Mouse (Mus musculus) heart, postnatal 36 days (tissue): ENCODE data around the gene Glra4. TPM values are rescaled to one million over a fixed set of nuclear protein-coding genes. Genes with fewer than 3 reads are reported as not detected.

ENCODE experiments used
- DNase-seq, 2 experiments: peaks; one replicate each; pipeline ENCODE4 v3.0.0; 2021 to 2022
- intact Hi-C: fragments of 180-260 bp; cut with DNase I; formaldehyde crosslinking; loops from one replicate; pipeline ENCODE4 v1.15.1; 2025
- total RNA-seq, 2 experiments: library from RNA; stranded (reverse); gene quantifications; 2 replicates each; pipeline ENCODE4 v1.2.3; 2021

The Glra4 gene
- total RNA-seq: not detected

GRCm38 (mm10) chrX:136780041-136780440 is at the start of gene Glra4:
Gene Glra4, minus strand, starts transcription at chrX:136780141.
- intact Hi-C loops: no loop called here
- DNase-seq: no peak

DNA sequence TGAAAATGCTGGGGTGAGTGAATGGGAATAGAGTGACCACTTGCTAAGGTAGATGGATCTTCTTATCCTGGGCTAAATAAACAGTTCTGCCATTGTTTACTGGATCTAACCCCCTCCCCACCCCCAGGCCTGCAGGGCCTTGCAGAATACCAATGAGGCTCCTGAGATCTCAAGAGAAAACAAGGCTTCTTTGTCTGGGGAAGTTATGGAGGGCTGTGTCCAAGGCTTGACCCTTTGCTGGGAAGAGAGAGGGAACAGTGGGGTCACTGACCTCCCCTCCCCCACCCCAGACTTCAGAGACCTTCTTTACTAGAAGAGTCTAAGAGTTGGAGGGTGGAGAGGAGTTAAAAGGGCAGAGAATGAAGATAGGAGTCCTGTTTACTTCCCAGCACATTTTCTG is 48.7 kb upstream of the Glra4 start:
- intact Hi-C loops: no loop called here
- DNase-seq: no peak

GRCm38 (mm10) chrX:136825016-136825415 is 45.1 kb upstream of the Glra4 start:
- intact Hi-C loops: no loop called here
- DNase-seq: no peak

GRCm38 (mm10) chrX:136822371-136822770 is 42.4 kb upstream of the Glra4 start, which contains the start of gene Plp1:
Gene Plp1, plus strand, starts transcription at chrX:136822671.
- intact Hi-C loops: loop anchor here (5.0 kb wide), 2 partner anchors 60 to 195 kb away; no protein-coding TSS in a partner anchor
- DNase-seq: no peak

GRCm38 (mm10) chrX:136820250-136820649 is 40.3 kb upstream of the Glra4 start:
- peak; percentile 39 to 71 for DNase-seq

GRCm38 (mm10) chrX:136819752-136820151 is 39.8 kb upstream of the Glra4 start:
- intact Hi-C loops: loop anchor here (1.0 to 5.0 kb wide), 3 partner anchors 57 to 192 kb away; no protein-coding TSS in a partner anchor
- DNase-seq: peak; percentile 10 to 16

More at GRCm38 (mm10) chrX:136820250-136820649, 40.3 kb upstream of the Glra4 start:
- intact Hi-C loops: loop anchor here (1.0 to 5.0 kb wide), 3 partner anchors 58 to 193 kb away; no protein-coding TSS in a partner anchor

- intact Hi-C loops: no loop called here
- no peak for DNase-seq
These were observed 17.3 kb upstream of the Glra4 start for GRCm38 (mm10) chrX:136797223-136797622.

- intact Hi-C loops: no loop called here
- DNase-seq: no peak
These were observed 9.5 kb upstream of the Glra4 start for GRCm38 (mm10) chrX:136789446-136789845.

GRCm38 (mm10) chrX:136779262-136779661 is 679 bp downstream of the Glra4 start:
- no peak for DNase-seq
- intact Hi-C loops: no loop called here

DNA sequence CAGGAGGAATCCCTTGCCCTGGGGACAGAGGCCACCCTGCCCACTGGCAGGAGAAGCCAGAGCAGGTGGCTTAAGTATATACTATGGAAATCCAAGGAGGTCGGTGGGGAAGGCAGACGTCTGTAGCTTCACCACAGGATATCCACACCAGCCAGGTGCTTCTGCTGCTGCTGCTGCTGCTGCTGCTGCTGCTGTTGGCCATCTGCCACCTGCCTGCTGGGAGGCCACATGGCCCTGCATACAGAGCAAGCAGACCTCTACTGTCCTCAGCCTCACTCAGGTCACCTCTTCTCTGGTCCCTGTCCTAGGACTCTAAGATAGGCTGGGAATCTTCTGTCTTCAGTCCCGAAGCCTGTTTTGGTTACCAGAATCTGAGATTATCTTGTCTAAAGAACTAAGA is 1.9 kb downstream of the Glra4 start:
- DNase-seq: no peak
- intact Hi-C loops: no loop called here

GRCm38 (mm10) chrX:136773035-136773434 is 6.9 kb downstream of the Glra4 start:
- intact Hi-C loops: no loop called here
- peak; percentile 3 to 8 for DNase-seq

- intact Hi-C loops: loop anchor here (5.0 kb wide), 1 partner anchor 61 kb away; the partner anchor contains the start of gene Plp1
- DNase-seq: no peak
These were observed 18.6 kb downstream of the Glra4 start for GRCm38 (mm10) chrX:136761103-136762074.

GRCm38 (mm10) chrX:136755464-136755863 is 24.5 kb downstream of the Glra4 start:
- DNase-seq: no peak
- intact Hi-C loops: no loop called here

DNA sequence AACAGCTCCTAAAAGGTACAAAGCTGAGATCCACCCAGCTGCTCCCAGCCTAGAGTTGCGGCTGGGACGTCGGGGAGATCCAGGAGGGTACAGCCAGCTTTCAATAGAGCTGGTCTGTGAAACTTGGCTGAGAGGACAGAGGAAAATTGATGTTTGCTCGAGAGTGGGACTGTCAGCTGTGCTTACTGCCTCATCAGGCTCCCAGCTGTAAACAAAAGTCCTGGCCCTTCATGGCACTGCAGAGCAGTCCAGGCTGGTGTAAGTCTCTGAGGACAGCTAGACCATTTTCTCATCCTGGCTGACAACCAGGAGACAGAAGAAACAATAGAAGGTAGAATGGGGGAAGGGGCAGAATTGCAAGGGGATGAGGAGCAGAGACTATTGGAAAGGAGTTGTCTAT is 30.6 kb downstream of the Glra4 start:
- intact Hi-C loops: no loop called here
- no peak for DNase-seq

DNA sequence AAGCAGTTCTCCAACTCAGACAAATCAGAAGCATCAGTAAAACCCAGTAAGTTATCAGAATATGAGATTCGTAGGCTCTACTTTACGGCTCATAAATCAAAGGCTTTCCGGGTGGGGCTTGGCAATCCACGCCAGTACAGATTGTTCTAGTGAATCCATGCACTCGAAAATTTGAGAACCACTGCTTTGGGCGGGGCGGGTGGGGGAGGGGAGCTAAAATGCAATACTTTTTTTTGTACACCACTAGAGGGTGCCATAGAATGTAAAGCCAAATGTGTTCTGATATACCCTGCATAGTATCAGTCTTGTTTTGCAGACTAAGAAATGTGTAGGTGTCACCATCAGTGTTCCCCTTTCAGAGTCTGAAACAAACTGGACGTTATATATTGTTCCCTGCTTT is 35.3 kb downstream of the Glra4 start:
- intact Hi-C loops: loop anchor here (1.0 to 5.0 kb wide), 2 partner anchors 271 to 398 kb away; no protein-coding TSS in a partner anchor
- DNase-seq: no peak

DNA sequence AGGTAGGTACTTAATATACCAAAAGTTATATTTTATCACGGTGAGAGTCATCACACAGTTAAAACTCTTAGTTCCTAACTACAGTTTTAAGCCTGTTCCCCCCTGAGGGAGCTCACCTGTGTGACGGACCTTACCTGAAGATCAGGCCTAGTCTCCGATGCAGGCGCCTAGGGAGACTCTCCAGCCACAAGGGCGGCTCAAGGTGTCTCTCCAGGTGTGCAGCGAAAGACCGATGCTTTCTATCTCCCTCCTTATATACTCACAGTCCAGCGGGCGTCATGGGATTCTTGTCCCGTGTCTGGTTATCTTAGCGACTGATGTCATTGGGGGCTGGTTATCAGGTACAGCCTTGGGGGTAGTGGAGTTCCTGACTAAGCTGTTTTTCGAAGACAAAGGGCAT is 36.5 kb downstream of the Glra4 start, which contains the start of gene Morf4l2:
Gene Morf4l2, minus strand, starts transcription at position 232 of the 400 bp plus-strand sequence.
- intact Hi-C loops: loop anchor here (5.0 kb wide), 1 partner anchor 399 kb away; no protein-coding TSS in a partner anchor
- no peak for DNase-seq

DNA sequence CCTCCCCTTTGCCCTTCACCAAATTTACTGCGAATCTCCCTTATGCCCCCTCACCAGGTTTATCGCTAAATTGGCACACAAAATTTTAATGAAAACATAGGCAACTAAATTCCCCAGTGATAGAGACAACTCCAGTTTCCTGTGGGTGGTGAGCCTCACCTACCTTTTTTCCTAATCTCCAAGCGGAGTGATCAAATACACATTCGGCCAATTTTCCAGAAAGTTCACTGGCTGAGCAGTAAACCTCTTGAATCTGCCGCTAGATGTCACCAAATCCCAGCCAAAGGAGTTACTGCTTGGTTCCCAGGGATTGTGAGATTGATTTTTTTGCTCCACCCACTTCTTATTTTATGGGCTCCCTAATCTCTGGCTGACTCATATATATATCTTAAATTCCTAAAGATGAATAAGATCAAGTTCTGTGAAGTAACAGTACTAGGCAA is 37.3 kb downstream of the Glra4 start:
- intact Hi-C loops: loop anchor here (1.0 to 5.0 kb wide), 2 partner anchors 78 to 400 kb away; no protein-coding TSS in a partner anchor

DNA sequence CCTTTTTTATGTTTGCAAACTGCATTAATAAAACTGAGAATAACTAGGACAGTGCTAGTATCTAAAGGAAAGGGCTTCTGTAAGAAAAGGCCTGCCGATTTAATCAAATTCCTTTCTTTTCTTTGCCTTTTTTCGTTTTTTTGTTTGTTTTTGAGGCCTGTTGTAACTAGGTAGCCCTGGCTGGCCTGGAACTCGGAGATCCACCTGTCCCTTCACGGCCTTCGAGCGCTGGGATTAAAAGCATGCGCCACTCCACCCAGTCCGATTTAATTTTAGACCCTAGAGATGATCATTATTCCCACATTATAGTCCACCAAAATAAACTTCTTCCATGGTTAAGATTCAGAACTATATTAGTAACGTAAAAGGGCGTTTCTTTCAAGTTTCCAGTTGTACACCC is 37.7 kb downstream of the Glra4 start:
- peak in 1 of 2 experiments; percentile 14 for DNase-seq
- intact Hi-C loops: loop anchor here (1.0 to 5.0 kb wide), 2 partner anchors 78 to 400 kb away; no protein-coding TSS in a partner anchor

More for the DNA sequence above, 37.3 kb downstream of the Glra4 start:
- peak; percentile 56 to 57 for DNase-seq

GRCm38 (mm10) chrX:136741651-136742201 is 38.2 kb downstream of the Glra4 start:
- DNase-seq: peak; percentile 82 to 86
- intact Hi-C loops: loop anchor here (1.0 to 5.0 kb wide), 2 partner anchors 79 to 401 kb away; no protein-coding TSS in a partner anchor

- intact Hi-C loops: loop anchor here (5.0 kb wide), 1 partner anchor 401 kb away; no protein-coding TSS in a partner anchor
- peak; percentile 82 to 83 for DNase-seq
These were observed 38.9 kb downstream of the Glra4 start for GRCm38 (mm10) chrX:136740791-136741650.
